Mouse (Mus musculus): Measurements from ENCODE around the gene Car12. TPM values are rescaled to one million over a fixed set of nuclear protein-coding genes. Genes with fewer than 3 reads are reported as not detected.
A peak's percentile ranks its signal among the peaks of the same experiment; 100 is the strongest.

The Car12 gene
- polyA plus RNA-seq (2015; fragmentation: Nextera tagmentation; extraction: Ambion mirVana), result 3.3 and 4.4 TPM in 2 replicates

DNA sequence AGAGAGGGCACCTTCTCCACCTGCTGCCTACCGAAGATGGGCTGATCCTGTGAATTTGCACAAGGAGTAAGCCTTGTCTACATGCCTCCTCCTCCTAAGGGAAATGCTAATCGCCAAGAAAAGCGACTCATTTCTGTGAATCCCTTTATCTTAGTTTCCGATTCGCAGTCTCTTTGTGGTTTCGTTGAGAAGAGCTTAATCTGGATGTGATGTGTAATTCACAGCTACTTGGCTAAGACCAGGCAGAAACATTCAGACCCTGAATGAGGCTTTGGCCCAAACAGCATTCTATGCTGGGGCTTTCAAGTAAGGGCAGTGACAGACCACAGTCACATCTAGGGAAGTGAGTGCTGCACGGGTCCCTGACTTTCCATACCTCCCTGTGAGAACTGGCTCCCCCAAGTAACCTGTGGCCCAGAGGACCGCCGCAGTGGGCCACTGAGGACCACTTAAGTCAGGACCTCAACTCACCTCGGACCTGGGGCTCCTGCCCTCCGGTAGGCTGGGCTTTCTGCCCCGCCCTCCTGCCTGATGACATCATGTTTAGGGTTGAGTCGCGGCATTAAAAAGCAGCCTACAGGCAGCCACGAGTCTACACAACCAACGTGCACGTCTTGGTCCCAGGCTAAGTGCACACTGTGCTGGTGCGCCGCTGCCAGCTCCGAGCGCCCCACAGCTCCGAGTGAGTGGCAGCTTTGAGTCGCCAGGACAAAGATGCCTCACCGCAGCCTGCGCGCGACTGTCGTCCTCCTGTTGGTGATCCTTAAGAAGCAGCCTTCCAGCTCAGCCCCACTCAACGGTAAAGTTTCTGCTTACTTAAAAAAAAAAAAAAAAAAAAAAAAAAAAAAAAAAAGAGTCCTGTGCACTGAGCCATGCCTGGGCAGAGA lies at the start of gene Car12:
Gene Car12 (plus strand): TSS at position 552 of the 887 bp plus-strand sequence.
- H3K9ac ChIP-seq (replicated peaks; ENCODE audit: low read depth, low read length), result peak within 1 kb of the TSS; percentile 39
- ATAC-seq, result 0 out of 2 replicates have a peak, but pooled peaks have one; percentile 66
- 13% methylated on average over 29 of the region's 29 CpGs for WGBS

DNA sequence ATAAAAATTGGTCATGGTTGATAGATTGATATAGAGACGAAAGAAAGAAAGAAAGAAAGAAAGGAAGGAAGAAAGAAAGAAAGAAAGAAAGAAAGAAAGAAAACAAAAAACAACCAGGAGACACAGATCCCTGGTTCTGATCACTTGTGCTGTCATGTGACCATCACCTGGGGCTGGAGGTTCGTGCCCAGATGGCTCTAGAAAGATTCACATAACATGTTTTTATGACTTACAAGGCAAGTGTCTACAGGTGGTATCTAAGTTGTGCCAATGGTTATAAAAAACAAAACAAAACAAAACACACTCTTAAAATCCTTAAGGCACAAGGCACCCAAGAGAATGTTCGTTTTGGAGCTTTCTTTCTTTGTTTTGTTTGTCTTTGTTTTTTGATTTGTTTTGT lies 49.7 kb upstream of the Car12 start:
- Histone ChIP-seq H3K36me3 (ENCODE audit: control insufficient read depth, insufficient read depth) (no peaks in the 10 kb centered on the region), H3K27me3 (replicated peaks; ENCODE audit: control insufficient read depth, insufficient read depth, low read length) (no peaks in the 10 kb centered on the region), H3K4me3 (replicated peaks; ENCODE audit: low read length) (no peak overlapping the region), H3K4me2 (ENCODE audit: low read length) (no peak overlapping the region), H3K27ac (ENCODE audit: low read length) (no peak overlapping the region), H3K4me1 (replicated peaks; ENCODE audit: control insufficient read depth, insufficient read depth, low read length) (peaks cover 4% of the 10 kb centered on the region; the same call in 1 of the 2 replicates), H3K9ac (replicated peaks; ENCODE audit: low read depth, low read length) (no peak overlapping the region), H3K9me3 (ENCODE audit: control insufficient read depth, low read length) (no peaks in the 10 kb centered on the region)
- ATAC-seq, result no peak
- WGBS, result 80% methylated on average over 3 of the region's 3 CpGs

More for the DNA sequence above, at the start of gene Car12:
- Histone ChIP-seq H3K4me3 (replicated peaks; ENCODE audit: low read length) (peak within 1 kb of the TSS; percentile 43), H3K4me2 (ENCODE audit: low read length) (peak within 1 kb of the TSS; percentile 66), H3K27ac (ENCODE audit: low read length) (no peak within 1 kb of the TSS), H3K27me3 (replicated peaks; ENCODE audit: control insufficient read depth, insufficient read depth, low read length) (no peaks in the 10 kb centered on the region), H3K36me3 (ENCODE audit: control insufficient read depth, insufficient read depth) (no peaks in the 10 kb centered on the region), H3K4me1 (replicated peaks; ENCODE audit: control insufficient read depth, insufficient read depth, low read length) (peaks cover 38% of the 10 kb centered on the region), H3K9me3 (ENCODE audit: control insufficient read depth, low read length) (no peaks in the 10 kb centered on the region)

DNA sequence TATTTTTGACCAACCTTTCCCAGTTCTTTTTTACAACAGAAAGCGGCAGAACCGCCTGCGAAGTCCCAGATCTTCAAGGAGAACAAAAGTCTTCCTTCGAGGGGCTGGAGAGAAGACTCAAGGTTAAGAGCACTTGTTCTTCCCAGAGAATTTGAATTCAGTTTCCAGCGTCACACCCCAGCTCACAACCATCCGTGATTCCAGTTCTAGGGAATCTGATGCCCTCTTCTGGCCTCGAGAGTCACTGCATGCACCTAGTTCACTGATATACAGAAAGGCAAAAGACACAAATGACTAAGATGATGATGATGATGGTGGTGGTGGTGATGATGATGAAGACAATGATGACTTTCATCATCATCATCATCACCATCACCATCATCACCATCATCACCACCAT lies 48.9 kb upstream of the Car12 start:
- Histone ChIP-seq H3K4me3 (replicated peaks; ENCODE audit: low read length) (no peak overlapping the region), H3K9ac (replicated peaks; ENCODE audit: low read depth, low read length) (no peak overlapping the region), H3K9me3 (ENCODE audit: control insufficient read depth, low read length) (no peaks in the 10 kb centered on the region), H3K27ac (ENCODE audit: low read length) (no peak overlapping the region), H3K4me2 (ENCODE audit: low read length) (no peak overlapping the region), H3K4me1 (replicated peaks; ENCODE audit: control insufficient read depth, insufficient read depth, low read length) (peaks cover 4% of the 10 kb centered on the region; the same call in 1 of the 2 replicates), H3K36me3 (ENCODE audit: control insufficient read depth, insufficient read depth) (no peaks in the 10 kb centered on the region), H3K27me3 (replicated peaks; ENCODE audit: control insufficient read depth, insufficient read depth, low read length) (no peaks in the 10 kb centered on the region)
- WGBS, result 85% methylated on average over 7 of the region's 7 CpGs
- ATAC-seq, result no peak

DNA sequence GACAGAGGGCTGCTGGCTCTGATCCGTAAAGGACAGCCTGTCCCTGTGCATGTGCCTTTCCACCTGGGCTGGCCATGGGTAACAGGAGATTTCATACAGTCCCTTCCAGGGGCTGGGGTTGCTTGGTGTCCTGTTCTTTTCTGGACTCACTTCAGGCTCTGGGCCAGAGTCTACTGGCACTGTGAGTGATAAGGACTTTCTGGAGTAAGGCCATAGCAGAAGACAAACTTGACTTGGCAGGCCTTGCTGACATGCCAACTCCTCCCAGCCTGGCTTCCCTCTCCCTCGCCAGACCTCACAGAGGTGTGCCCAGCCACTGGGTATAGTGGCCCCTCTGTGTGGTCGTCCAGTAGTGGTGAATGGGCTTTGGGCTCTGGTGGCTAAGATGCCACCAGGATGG lies 47.3 kb upstream of the Car12 start:
- Histone ChIP-seq H3K4me2 (ENCODE audit: low read length) (no peak overlapping the region), H3K27ac (ENCODE audit: low read length) (no peak overlapping the region), H3K9me3 (ENCODE audit: control insufficient read depth, low read length) (no peaks in the 10 kb centered on the region), H3K27me3 (replicated peaks; ENCODE audit: control insufficient read depth, insufficient read depth, low read length) (no peaks in the 10 kb centered on the region), H3K36me3 (ENCODE audit: control insufficient read depth, insufficient read depth) (no peaks in the 10 kb centered on the region), H3K9ac (replicated peaks; ENCODE audit: low read depth, low read length) (no peak overlapping the region), H3K4me3 (replicated peaks; ENCODE audit: low read length) (no peak overlapping the region), H3K4me1 (replicated peaks; ENCODE audit: control insufficient read depth, insufficient read depth, low read length) (peaks cover 4% of the 10 kb centered on the region; the same call in 1 of the 2 replicates)
- 81% methylated on average over 3 of the region's 3 CpGs for WGBS
- ATAC-seq, result no peak

DNA sequence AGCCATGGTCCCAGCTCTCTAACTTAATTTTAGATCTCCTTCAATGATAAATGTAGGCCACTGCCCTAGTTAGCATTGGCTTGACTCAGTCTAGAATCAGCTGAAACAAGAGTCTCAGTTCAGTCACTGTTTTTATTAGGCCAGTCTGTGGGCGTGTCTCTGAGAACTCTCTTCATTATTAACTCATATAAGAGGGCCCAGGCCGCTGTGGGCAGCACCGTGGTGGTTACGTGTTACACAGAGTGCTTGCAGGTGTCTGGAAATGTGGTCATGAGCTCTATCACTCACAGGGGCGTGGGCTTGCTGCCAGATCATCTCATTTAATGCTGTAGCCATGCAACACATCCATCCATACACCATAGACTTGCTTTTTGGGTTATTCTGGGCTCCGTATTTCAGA lies 46.4 kb upstream of the Car12 start:
- Histone ChIP-seq H3K27me3 (replicated peaks; ENCODE audit: control insufficient read depth, insufficient read depth, low read length) (no peaks in the 10 kb centered on the region), H3K27ac (ENCODE audit: low read length) (no peak overlapping the region), H3K36me3 (ENCODE audit: control insufficient read depth, insufficient read depth) (no peaks in the 10 kb centered on the region), H3K4me2 (ENCODE audit: low read length) (no peak overlapping the region), H3K9me3 (ENCODE audit: control insufficient read depth, low read length) (no peaks in the 10 kb centered on the region), H3K4me3 (replicated peaks; ENCODE audit: low read length) (no peak overlapping the region), H3K4me1 (replicated peaks; ENCODE audit: control insufficient read depth, insufficient read depth, low read length) (no peaks in the 10 kb centered on the region), H3K9ac (replicated peaks; ENCODE audit: low read depth, low read length) (no peak overlapping the region)
- 77% methylated on average over 6 of the region's 6 CpGs for WGBS
- no peak for ATAC-seq

- Histone ChIP-seq H3K27me3 (replicated peaks; ENCODE audit: control insufficient read depth, insufficient read depth, low read length) (no peaks in the 10 kb centered on the region), H3K4me1 (replicated peaks; ENCODE audit: control insufficient read depth, insufficient read depth, low read length) (no peaks in the 10 kb centered on the region), H3K4me3 (replicated peaks; ENCODE audit: low read length) (no peak overlapping the region), H3K36me3 (ENCODE audit: control insufficient read depth, insufficient read depth) (no peaks in the 10 kb centered on the region), H3K27ac (ENCODE audit: low read length) (no peak overlapping the region), H3K9me3 (ENCODE audit: control insufficient read depth, low read length) (no peaks in the 10 kb centered on the region), H3K9ac (replicated peaks; ENCODE audit: low read depth, low read length) (no peak overlapping the region), H3K4me2 (ENCODE audit: low read length) (no peak overlapping the region)
- ATAC-seq, result no peak
- 94% methylated on average over 4 of the region's 4 CpGs for WGBS
Measured at GRCm38 (mm10) chr9:66667868-66668267, 45.6 kb upstream of the Car12 start.

- H3K27me3 ChIP-seq (replicated peaks; ENCODE audit: control insufficient read depth, insufficient read depth, low read length), result no peaks in the 10 kb centered on the region
- H3K27ac ChIP-seq (ENCODE audit: low read length), result no peak overlapping the region
- no peak overlapping the region for H3K9ac ChIP-seq (replicated peaks; ENCODE audit: low read depth, low read length)
- no peaks in the 10 kb centered on the region for H3K9me3 ChIP-seq (ENCODE audit: control insufficient read depth, low read length)
- 67% methylated on average over 7 of the region's 7 CpGs for WGBS
- H3K4me3 ChIP-seq (replicated peaks; ENCODE audit: low read length), result no peak overlapping the region
- H3K36me3 ChIP-seq (ENCODE audit: control insufficient read depth, insufficient read depth), result no peaks in the 10 kb centered on the region
- ATAC-seq, result no peak
- no peaks in the 10 kb centered on the region for H3K4me1 ChIP-seq (replicated peaks; ENCODE audit: control insufficient read depth, insufficient read depth, low read length)
- no peak overlapping the region for H3K4me2 ChIP-seq (ENCODE audit: low read length)
Measured at GRCm38 (mm10) chr9:66669561-66670078, 43.9 kb upstream of the Car12 start.

GRCm38 (mm10) chr9:66673771-66674170 lies 39.7 kb upstream of the Car12 start:
- Histone ChIP-seq H3K27ac (ENCODE audit: low read length) (no peak overlapping the region), H3K4me2 (ENCODE audit: low read length) (no peak overlapping the region), H3K9ac (replicated peaks; ENCODE audit: low read depth, low read length) (no peak overlapping the region), H3K4me3 (replicated peaks; ENCODE audit: low read length) (no peak overlapping the region), H3K36me3 (ENCODE audit: control insufficient read depth, insufficient read depth) (no peaks in the 10 kb centered on the region), H3K27me3 (replicated peaks; ENCODE audit: control insufficient read depth, insufficient read depth, low read length) (no peaks in the 10 kb centered on the region), H3K9me3 (ENCODE audit: control insufficient read depth, low read length) (no peaks in the 10 kb centered on the region; the same call in 1 of the 2 replicates), H3K4me1 (replicated peaks; ENCODE audit: control insufficient read depth, insufficient read depth, low read length) (no peaks in the 10 kb centered on the region)
- no peak for ATAC-seq
- 90% methylated on average over 2 of the region's 2 CpGs for WGBS

GRCm38 (mm10) chr9:66675566-66675965 lies 37.9 kb upstream of the Car12 start:
- ATAC-seq, result no peak

More at GRCm38 (mm10) chr9:66675566-66675965, 37.9 kb upstream of the Car12 start:
- Histone ChIP-seq H3K36me3 (ENCODE audit: control insufficient read depth, insufficient read depth) (no peaks in the 10 kb centered on the region), H3K4me3 (replicated peaks; ENCODE audit: low read length) (no peak overlapping the region), H3K4me2 (ENCODE audit: low read length) (no peak overlapping the region), H3K27me3 (replicated peaks; ENCODE audit: control insufficient read depth, insufficient read depth, low read length) (no peaks in the 10 kb centered on the region), H3K9me3 (ENCODE audit: control insufficient read depth, low read length) (no peaks in the 10 kb centered on the region; the same call in 1 of the 2 replicates), H3K4me1 (replicated peaks; ENCODE audit: control insufficient read depth, insufficient read depth, low read length) (no peaks in the 10 kb centered on the region), H3K9ac (replicated peaks; ENCODE audit: low read depth, low read length) (no peak overlapping the region), H3K27ac (ENCODE audit: low read length) (no peak overlapping the region)
- 88% methylated on average over 1 of the region's 1 CpGs for WGBS
